Mouse (Mus musculus): ENCODE measurements around the gene Cox5a.

- TF ChIP-seq CTCF (IDR thresholded peaks at IDR 0.05; ENCODE audit: extremely low read depth, insufficient read depth, low read length) (no peak), POLR2A (IDR thresholded peaks at IDR 0.05; ENCODE audit: extremely low read depth, insufficient read depth, low read length) (peak; percentile 82)
Measured at GRCm38 (mm10) chr9:57537044-57537727, 16.1 kb downstream of the Cox5a start, which contains the start of gene Fam219b.

Measured in cortical plate, adult 2 months (tissue).